Mouse (Mus musculus) erythroblast, adult 5-6 weeks (primary cell): ENCODE data around the gene Cebpb. TPM values are rescaled to one million over a fixed set of nuclear protein-coding genes. Genes with fewer than 3 reads are reported as not detected.
"Not testable (repeated sequence)": the region's sequence is repeated elsewhere in the genome, so short reads cannot be mapped to it uniquely, and the experiment has no call there.

Experiments
- ATAC-seq: replicated peaks from 2 replicates; pipeline ENCODE4 v1.8.0; 2016; ENCODE audit warnings: moderate number of reproducible peaks, mild to moderate bottlenecking, moderate TSS enrichment, inconsistent platforms; ENCODE audit not compliant: poor library complexity, low FRiP score, severe bottlenecking
- total RNA-seq, 2 experiments: library from RNA; stranded (forward) in 1 of 2; stranded (reverse) in 1 of 2; fragments of 150-400 nt in 1 of 2; fragments of 200-764, 138-1000 nt in 1 of 2; gene quantifications; 2 replicates each; pipeline versions ENCODE4 v1.2.3 to v1.2.4; 2015 to 2017; ENCODE audit warnings: low replicate concordance in 2 of 2

Cebpb gene
- 8.8 and 9.0 TPM in 2 replicates for total RNA-seq (2015; ENCODE audit: low replicate concordance)
- total RNA-seq (2017; ENCODE audit: low replicate concordance), result 7.3 and 14.8 TPM in 2 replicates

- peak; percentile 53 for ATAC-seq
Observed at GRCm38 (mm10) chr2:167688498-167689451, at the start of gene Cebpb. Gene Cebpb (plus strand): TSS chr2:167688915.

GRCm38 (mm10) chr2:167640279-167640678 lies 48.4 kb upstream of the Cebpb start:
- ATAC-seq, result 0 out of 2 replicates have a peak, but pooled peaks have one; percentile 45

GRCm38 (mm10) chr2:167641337-167641736 lies 47.4 kb upstream of the Cebpb start:
- ATAC-seq, result peak; percentile 76

- no peak for ATAC-seq
Observed at GRCm38 (mm10) chr2:167642164-167642563, 46.6 kb upstream of the Cebpb start.

GRCm38 (mm10) chr2:167643356-167644052 lies 45.2 kb upstream of the Cebpb start:
- ATAC-seq, result not testable (repeated sequence)

GRCm38 (mm10) chr2:167646411-167646810 lies 42.3 kb upstream of the Cebpb start:
- ATAC-seq, result no peak

- no peak for ATAC-seq
Observed at GRCm38 (mm10) chr2:167649290-167650032, 39.3 kb upstream of the Cebpb start.

GRCm38 (mm10) chr2:167651622-167652021 lies 37.1 kb upstream of the Cebpb start:
- no peak for ATAC-seq

GRCm38 (mm10) chr2:167652694-167653093 lies 36.0 kb upstream of the Cebpb start:
- ATAC-seq, result no peak

- ATAC-seq, result no peak
Observed at GRCm38 (mm10) chr2:167654911-167655600, 33.7 kb upstream of the Cebpb start.

GRCm38 (mm10) chr2:167656629-167657478 lies 31.9 kb upstream of the Cebpb start:
- no peak for ATAC-seq

- ATAC-seq, result no peak
Observed at GRCm38 (mm10) chr2:167657973-167658372, 30.7 kb upstream of the Cebpb start.

- ATAC-seq, result no peak
Observed at GRCm38 (mm10) chr2:167658712-167659111, 30.0 kb upstream of the Cebpb start.

- no peak for ATAC-seq
Observed at GRCm38 (mm10) chr2:167659177-167659846, 29.4 kb upstream of the Cebpb start.

GRCm38 (mm10) chr2:167659847-167660610 lies 28.7 kb upstream of the Cebpb start:
- ATAC-seq, result peak; percentile 44

GRCm38 (mm10) chr2:167660611-167660971 lies 28.1 kb upstream of the Cebpb start:
- ATAC-seq, result peak; percentile 8; the same call in 1 of the 2 replicates
